Mouse (Mus musculus): ENCODE measurements around the gene Nptxr. TPM values are rescaled to one million over a fixed set of nuclear protein-coding genes. Genes with fewer than 3 reads are reported as not detected.

The Nptxr gene
- polyA plus RNA-seq, 2 experiments, result 0.09 to 0.11 TPM

GRCm38 (mm10) chr15:79840281-79840680 is 35.7 kb upstream of the Nptxr start:
- Histone ChIP-seq H3K4me1 (replicated peaks; ENCODE audit: control insufficient read depth in 2 of 2, insufficient read depth in 2 of 2, low read length in 1 of 2) (no peaks in the 10 kb centered on the region), H3K36me3 (replicated peaks; ENCODE audit: control insufficient read depth, insufficient read depth, low read depth) (no peaks in the 10 kb centered on the region), H3K27ac (no peak overlapping the region), H3K9ac (replicated peaks) (no peak overlapping the region), H3K27me3 (ENCODE audit: control insufficient read depth, insufficient read depth, low read length) (no peaks in the 10 kb centered on the region; the same call in none of the 2 replicates), H3K9me3 (ENCODE audit: control insufficient read depth, low read length) (no peaks in the 10 kb centered on the region), H3K4me3 (ENCODE audit: insufficient read depth in 1 of 2, low read depth in 2 of 2, low read length in 2 of 2) (no peak overlapping the region), H3K4me2 (ENCODE audit: low read depth) (no peak overlapping the region)
- 47% methylated on average over 2 of the region's 2 CpGs for whole genome bisulfite sequencing (ENCODE audit: insufficient replicate concordance)
- no peak for DNase-seq (ENCODE audit: low read depth in 3 of 3, low spot score in 3 of 3)
- TF ChIP-seq CTCF (IDR thresholded peaks at IDR 0.05; ENCODE audit: low read depth) (no peak), EP300 (IDR thresholded peaks at IDR 0.05; ENCODE audit: low read depth) (no peak)
- ATAC-seq (ENCODE audit: insufficient read depth), result no peak

- Histone ChIP-seq H3K4me2 (ENCODE audit: low read depth) (peak overlapping the region; percentile 70; the same call in 1 of the 2 replicates), H3K9ac (replicated peaks) (no peak overlapping the region), H3K27ac (no peak overlapping the region), H3K4me3 (ENCODE audit: insufficient read depth in 1 of 2, low read depth in 2 of 2, low read length in 2 of 2) (no peak overlapping the region; a peak in 1 of 4 replicates), H3K36me3 (replicated peaks; ENCODE audit: control insufficient read depth, insufficient read depth, low read depth) (no peaks in the 10 kb centered on the region), H3K9me3 (ENCODE audit: control insufficient read depth, low read length) (no peaks in the 10 kb centered on the region), H3K4me1 (replicated peaks; ENCODE audit: control insufficient read depth in 2 of 2, insufficient read depth in 2 of 2, low read length in 1 of 2) (peaks cover 0 to 9% of the 10 kb centered on the region in 2 experiments; a peak in 2 of 4 replicates), H3K27me3 (ENCODE audit: control insufficient read depth, insufficient read depth, low read length) (no peaks in the 10 kb centered on the region; the same call in 1 of the 2 replicates)
- 62% methylated on average over 9 of the region's 9 CpGs for WGBS (ENCODE audit: insufficient replicate concordance)
- TF ChIP-seq EP300 (IDR thresholded peaks at IDR 0.05; ENCODE audit: low read depth) (no peak), CTCF (IDR thresholded peaks at IDR 0.05; ENCODE audit: low read depth) (no peak)
- DNase-seq (ENCODE audit: low read depth in 3 of 3, low spot score in 3 of 3) (no peak), ATAC-seq (ENCODE audit: insufficient read depth) (no peak)
These were observed 30.3 kb upstream of the Nptxr start for GRCm38 (mm10) chr15:79834881-79835260.

- H3K4me3 ChIP-seq (ENCODE audit: insufficient read depth in 1 of 2, low read depth in 2 of 2, low read length in 2 of 2), result peak within 1 kb of the TSS; percentile 80 to 85
- peak; percentile 85 for ATAC-seq (ENCODE audit: insufficient read depth)
- 1% methylated on average over 52 of the region's 58 CpGs for WGBS (ENCODE audit: insufficient replicate concordance)
These were observed 29.7 kb upstream of the Nptxr start, which contains the start of the genes Npcd and Cbx6 for GRCm38 (mm10) chr15:79834130-79834880. TSS of gene Npcd (minus strand) at chr15:79834237. TSS of gene Cbx6 (minus strand) at chr15:79834688.

GRCm38 (mm10) chr15:79833251-79834050 is 28.9 kb upstream of the Nptxr start:
- H3K9me3 ChIP-seq (ENCODE audit: control insufficient read depth, low read length), result no peaks in the 10 kb centered on the region
- H3K27me3 ChIP-seq (ENCODE audit: control insufficient read depth, insufficient read depth, low read length), result no peaks in the 10 kb centered on the region; the same call in 1 of the 2 replicates
- peaks cover 0 to 9% of the 10 kb centered on the region in 2 experiments; a peak in 2 of 4 replicates for H3K4me1 ChIP-seq (replicated peaks; ENCODE audit: control insufficient read depth in 2 of 2, insufficient read depth in 2 of 2, low read length in 1 of 2)
- DNase-seq (ENCODE audit: low read depth in 3 of 3, low spot score in 3 of 3) (no peak), ATAC-seq (ENCODE audit: insufficient read depth) (peak; percentile 27; the same call in 1 of the 2 replicates)
- H3K27ac ChIP-seq, result no peak overlapping the region
- under 1% methylated on average over 41 of the region's 41 CpGs for WGBS (ENCODE audit: insufficient replicate concordance)
- H3K9ac ChIP-seq (replicated peaks), result peak overlapping the region; percentile 64
- H3K36me3 ChIP-seq (replicated peaks; ENCODE audit: control insufficient read depth, insufficient read depth, low read depth), result no peaks in the 10 kb centered on the region
- H3K4me3 ChIP-seq (ENCODE audit: insufficient read depth in 1 of 2, low read depth in 2 of 2, low read length in 2 of 2), result peak overlapping the region; percentile 80 to 85
- peak overlapping the region; percentile 70 for H3K4me2 ChIP-seq (ENCODE audit: low read depth)
- TF ChIP-seq EP300 (IDR thresholded peaks at IDR 0.05; ENCODE audit: low read depth) (no peak), CTCF (IDR thresholded peaks at IDR 0.05; ENCODE audit: low read depth) (0 out of 2 replicates have a peak, but pooled peaks have one; percentile 0)

More at GRCm38 (mm10) chr15:79834130-79834880, 29.7 kb upstream of the Nptxr start, which contains the start of the genes Npcd and Cbx6:
- H3K9ac ChIP-seq (replicated peaks), result peak within 1 kb of the TSS; percentile 64
- peak within 1 kb of the TSS; percentile 70 for H3K4me2 ChIP-seq (ENCODE audit: low read depth)
- peak; percentile 60 to 67 (median 62) for DNase-seq (ENCODE audit: low read depth in 3 of 3, low spot score in 3 of 3)
- no peaks in the 10 kb centered on the region for H3K36me3 ChIP-seq (replicated peaks; ENCODE audit: control insufficient read depth, insufficient read depth, low read depth)
- H3K27me3 ChIP-seq (ENCODE audit: control insufficient read depth, insufficient read depth, low read length), result no peaks in the 10 kb centered on the region; the same call in 1 of the 2 replicates
- TF ChIP-seq EP300 (IDR thresholded peaks at IDR 0.05; ENCODE audit: low read depth) (no peak), CTCF (IDR thresholded peaks at IDR 0.05; ENCODE audit: low read depth) (no peak)
- no peak within 1 kb of the TSS for H3K27ac ChIP-seq
- H3K9me3 ChIP-seq (ENCODE audit: control insufficient read depth, low read length), result no peaks in the 10 kb centered on the region
- H3K4me1 ChIP-seq (replicated peaks; ENCODE audit: control insufficient read depth in 2 of 2, insufficient read depth in 2 of 2, low read length in 1 of 2), result peaks cover 0 to 9% of the 10 kb centered on the region in 2 experiments; a peak in 2 of 4 replicates
